Mouse (Mus musculus): ENCODE data around the gene Car4.

DNA sequence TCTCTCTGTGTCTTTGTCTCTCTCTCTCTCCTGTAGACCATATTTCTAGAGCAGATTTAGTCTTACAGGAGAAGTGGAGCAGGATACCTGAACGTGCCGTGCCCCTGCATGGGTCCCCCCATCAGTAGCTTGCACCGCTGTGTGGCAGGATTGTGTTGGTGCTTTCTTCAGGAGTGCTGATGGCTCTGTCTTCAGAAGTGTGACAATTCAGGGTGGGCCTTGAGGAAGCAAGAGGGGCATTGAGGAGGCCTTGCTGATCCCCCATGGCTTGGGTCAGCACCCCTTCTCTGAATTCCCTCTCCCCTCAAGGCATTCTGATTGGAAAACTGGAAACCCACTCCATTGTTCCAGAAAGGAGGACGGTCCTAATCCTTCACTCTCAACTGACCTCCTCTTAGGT lies 4.0 kb downstream of the Car4 start:
- TF ChIP-seq POLR2A (IDR thresholded peaks at IDR 0.05; ENCODE audit: extremely low read depth, insufficient read depth, low read length) (no peak), CTCF (IDR thresholded peaks at IDR 0.05; ENCODE audit: extremely low read depth, insufficient read depth, low read length) (no peak)
